Mouse (Mus musculus): ENCODE data around the gene 2900092C05Rik. TPM values are rescaled to one million over a fixed set of nuclear protein-coding genes. Genes with fewer than 3 reads are reported as not detected.

The 2900092C05Rik gene
- total RNA-seq (2023; ENCODE audit: inconsistent age) = not detected in 4 replicates

GRCm38 (mm10) chr7:12512217-12512616 lies at the start of gene 2900092C05Rik:
Gene 2900092C05Rik, plus strand, starts transcription at chr7:12512517.

GRCm38 (mm10) chr7:12478158-12479008 lies 33.9 kb upstream of the 2900092C05Rik start, which contains the start of gene Zfp606:
Gene Zfp606, plus strand, starts transcription at chr7:12478293.

Other genes with a start within 250 kb of the 2900092C05Rik start
- gene Vmn1r81, start 244.2 kb upstream of the 2900092C05Rik start, total RNA-seq (2023; ENCODE audit: inconsistent age) = not detected in 4 replicates
- not detected in 4 replicates for gene Vmn1r82, start 212.1 kb upstream of the 2900092C05Rik start, total RNA-seq (2023; ENCODE audit: inconsistent age)
- gene Vmn1r83, start 183.0 kb upstream of the 2900092C05Rik start, total RNA-seq (2023; ENCODE audit: inconsistent age) = not detected in 4 replicates
- not detected in 4 replicates for gene Vmn1r84, start 143.2 kb upstream of the 2900092C05Rik start, total RNA-seq (2023; ENCODE audit: inconsistent age)
- gene Zfp551, start 89.8 kb upstream of the 2900092C05Rik start, total RNA-seq (2023; ENCODE audit: inconsistent age) = 1.5 to 2.9 TPM (median 2.3 TPM) in 4 replicates
- gene Zfp606, start 34.2 kb upstream of the 2900092C05Rik start, total RNA-seq (2023; ENCODE audit: inconsistent age) = 6.2 to 7.5 TPM (median 7.4 TPM) in 4 replicates
- 0.03 to 0.12 TPM (median 0.06 TPM) in 3 of 4 replicates, not detected in the other for gene Vmn2r53, start 96.3 kb downstream of the 2900092C05Rik start, total RNA-seq (2023; ENCODE audit: inconsistent age)
- not detected in 4 replicates for gene Vmn2r54, start 127.8 kb downstream of the 2900092C05Rik start, total RNA-seq (2023; ENCODE audit: inconsistent age)
- not detected in 4 replicates for gene Vmn2r55, start 172.5 kb downstream of the 2900092C05Rik start, total RNA-seq (2023; ENCODE audit: inconsistent age)
- not detected in 4 replicates for gene Vmn2r56, start 222.5 kb downstream of the 2900092C05Rik start, total RNA-seq (2023; ENCODE audit: inconsistent age)